ENCODE assay signal across 8 mouse cellular contexts in the genomic region with DNA sequence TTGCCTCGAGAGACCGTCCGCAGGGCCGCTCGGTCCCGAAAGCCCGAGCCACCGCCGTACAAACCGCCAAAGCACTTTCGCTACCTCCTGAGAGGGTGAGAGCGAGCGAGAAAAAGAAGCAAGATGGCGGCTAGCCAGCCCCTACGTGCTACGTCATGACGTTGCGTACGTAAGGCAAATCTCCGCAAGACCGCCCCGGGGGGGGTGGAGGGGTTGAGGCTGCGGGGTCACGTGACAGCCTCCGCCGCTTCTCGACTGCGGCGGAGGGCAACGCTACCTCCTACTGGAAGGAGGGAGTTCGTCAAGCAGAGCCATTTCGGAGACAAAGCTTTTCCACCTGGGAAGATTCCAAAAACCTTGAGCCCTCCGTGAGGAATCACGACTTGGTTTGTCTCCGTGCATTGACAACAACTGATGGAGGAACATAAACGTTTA. TPM values are rescaled to one million over a fixed set of nuclear protein-coding genes. Genes with fewer than 3 reads are reported as not detected.
DNase-seq lines count a peak whose midpoint lies in the region; ATAC-seq and TF ChIP-seq lines count a peak whose summit lies in the region.

Prrc2c (minus strand) TSS at position 156 of the 435 bp plus-strand sequence.

- H3K4me3 ChIP-seq in ES-E14 (ENCODE audit: insufficient read depth in 1 of 2, low read depth in 1 of 2, low read length in 2 of 2, poor library complexity in 1 of 2, severe bottlenecking in 1 of 2): peak within 1 kb of the TSS; percentile 91 to 97
- peak within 1 kb of the TSS; percentile 74 for H3K4me3 ChIP-seq in forebrain, embryonic 15.5 days
- peak within 1 kb of the TSS; percentile 88 for H3K4me3 ChIP-seq in lung, adult 2 months (replicated peaks; ENCODE audit: extremely low read depth, low read depth, low read length)

- peak within 1 kb of the TSS; percentile 99 for H3K9ac ChIP-seq in ES-E14 (ENCODE audit: insufficient read depth, low read depth, low read length, poor library complexity, severe bottlenecking)
- H3K9ac ChIP-seq in forebrain, embryonic 15.5 days (replicated peaks): peak within 1 kb of the TSS; percentile 92

- peak within 1 kb of the TSS; percentile 66 for H3K27ac ChIP-seq in ES-E14 (ENCODE audit: insufficient read depth, low read depth, low read length, poor library complexity, severe bottlenecking)
- peak within 1 kb of the TSS; percentile 99 for H3K27ac ChIP-seq in forebrain, embryonic 15.5 days (replicated peaks)

- intact Hi-C loops in heart, postnatal 25 days (cut with DNase I): loop anchor here (10.0 kb wide), 1 partner anchor 386 kb away; no protein-coding TSS in a partner anchor

- H3K27me3 ChIP-seq in forebrain, embryonic 15.5 days: no peaks in the 10 kb centered on the region

- peak; percentile 97 for ATAC-seq in forebrain, embryonic 15.5 days (replicated peaks)
- peak; percentile 99 for ATAC-seq in neutrophil, adult 5-6 weeks (ENCODE audit: extremely low read depth, insufficient number of reproducible peaks, low FRiP score, poor library complexity, severe bottlenecking)

- no peaks in the 10 kb centered on the region for H3K9me3 ChIP-seq in ES-E14 (ENCODE audit: control insufficient read depth, insufficient read depth, low read depth, low read length)
- no peaks in the 10 kb centered on the region for H3K9me3 ChIP-seq in forebrain, embryonic 15.5 days

- DNase-seq in ES-E14 (ENCODE audit: low read depth, low spot score): peak; percentile 96
- peak; percentile 99 for DNase-seq in cerebellum, adult 11-12 months
- peak; percentile 96 for DNase-seq in heart, postnatal 25 days (ENCODE audit: low spot score)
- peak; percentile 97 to 100 for DNase-seq in layer of hippocampus, adult 18-20 months (ENCODE audit: low spot score in 2 of 2)
- peak; percentile 99 for DNase-seq in lung, adult 2 months
- DNase-seq in thymus, adult 18-20 months: peak; percentile 94 to 96

- peak; percentile 53 for TF ChIP-seq CTCF in lung, adult 2 months (IDR thresholded peaks at IDR 0.05; ENCODE audit: insufficient read depth, low read length)

- TF ChIP-seq POLR2A in lung, adult 2 months (IDR thresholded peaks at IDR 0.05; ENCODE audit: borderline replicate concordance, extremely low read depth, low read depth, low read length): peak; percentile 94

- peaks cover 2 to 10% of the 10 kb centered on the region in 2 experiments; a peak in 3 of 4 replicates for H3K4me1 ChIP-seq in ES-E14 (ENCODE audit: control insufficient read depth in 2 of 2, insufficient read depth in 2 of 2, low read length in 2 of 2, poor library complexity in 1 of 2)
- H3K4me1 ChIP-seq in forebrain, embryonic 15.5 days: peaks cover 26% of the 10 kb centered on the region
- H3K4me1 ChIP-seq in lung, adult 2 months (ENCODE audit: control insufficient read depth, insufficient read depth, low read length): peaks cover 23% of the 10 kb centered on the region

- in situ Hi-C loops in ES-E14 (cut with MboI; ENCODE audit: low sequenced_read_pairs in 2 of 2, unreplicated experiment in 2 of 2): no loop called here

- 0 out of 2 replicates have a peak, but pooled peaks cover 3% of the 10 kb centered on the region for H3K36me3 ChIP-seq in ES-E14 (ENCODE audit: control insufficient read depth, insufficient read depth, low read length, poor library complexity, severe bottlenecking)
- no peaks in the 10 kb centered on the region for H3K36me3 ChIP-seq in forebrain, embryonic 15.5 days

- H3K4me2 ChIP-seq in forebrain, embryonic 15.5 days (replicated peaks): peak within 1 kb of the TSS; percentile 85

- WGBS in forebrain, embryonic 15.5 days: 0% methylated on average over 36 of the region's 36 CpGs
- 0% methylated on average over 36 of the region's 36 CpGs for WGBS in lung, adult 2 months

TF ChIP-seq in ES-E14, 5 proteins besides CTCF, POLR2A, EP300 and RAD21:
- TF ChIP-seq MAFK (IDR thresholded peaks at IDR 0.05; ENCODE audit: insufficient read depth, low read depth, low read length) (no peak), HCFC1 (IDR thresholded peaks at IDR 0.05; ENCODE audit: borderline replicate concordance, insufficient read depth, low read length) (0 out of 2 replicates have a peak, but pooled peaks have one; percentile 19)

RNA-seq across cellular contexts. Expression of gene Prrc2c, which starts in this region (rescaled TPM):
- 152 and 164 TPM in 2 replicates for total RNA-seq in ES-E14 (2012; rRNA removed)
- 135 and 141 TPM in 2 replicates for polyA plus RNA-seq in forebrain, embryonic 15.5 days (2015; fragmentation: Nextera tagmentation; extraction: Ambion mirVana)
- 10 to 100 TPM; 74.4 to 83.8 TPM for total RNA-seq in heart, postnatal 25 days (2021)
- total RNA-seq in layer of hippocampus, adult 18-20 months (2021): 100 to 1,000 TPM; 184 to 186 TPM
- polyA plus RNA-seq in lung, adult 2 months (2012; rRNA removed): 32.5 and 33.5 TPM in 2 replicates
- total RNA-seq in neutrophil, adult 5-6 weeks (2017): 209 and 237 TPM in 2 replicates

Comparison
In these comparisons a context has a peak if more than half of its experiments do, and no peak if none do; other contexts are left out.
1. Peak in every context shown above with its lines: DNase-seq, ATAC-seq, H3K4me3 ChIP-seq and H3K27ac ChIP-seq.